Mouse (Mus musculus): ENCODE data around the gene Klk1b9.
"Not testable (repeated sequence)": the region's sequence is repeated elsewhere in the genome, so short reads cannot be mapped to it uniquely, and the experiment has no call there.

Gene Klk1b9

GRCm38 (mm10) chr7:43975761-43976160, at the start of gene Klk1b9:
Gene Klk1b9, plus strand, starts transcription at chr7:43976061.
- not testable (repeated sequence) for DNase-seq (ENCODE audit: low read depth, low spot score)

- no peak for DNase-seq (ENCODE audit: low read depth, low spot score)
Observed at GRCm38 (mm10) chr7:43928521-43928920, 47.3 kb upstream of the Klk1b9 start.

- no peak for DNase-seq (ENCODE audit: low read depth, low spot score)
Observed at GRCm38 (mm10) chr7:43932337-43932736, 43.5 kb upstream of the Klk1b9 start.

GRCm38 (mm10) chr7:43933440-43933839, 42.4 kb upstream of the Klk1b9 start, which contains the start of gene Klk15:
Gene Klk15, plus strand, starts transcription at chr7:43933740.
- no peak for DNase-seq (ENCODE audit: low read depth, low spot score)

- DNase-seq (ENCODE audit: low read depth, low spot score), result no peak
Observed at GRCm38 (mm10) chr7:43934747-43935146, 41.1 kb upstream of the Klk1b9 start.

- DNase-seq (ENCODE audit: low read depth, low spot score), result no peak
Observed at GRCm38 (mm10) chr7:43936551-43936950, 39.3 kb upstream of the Klk1b9 start.

GRCm38 (mm10) chr7:43942293-43942692, 33.6 kb upstream of the Klk1b9 start:
- not testable (repeated sequence) for DNase-seq (ENCODE audit: low read depth, low spot score)

GRCm38 (mm10) chr7:43944727-43945264, 31.1 kb upstream of the Klk1b9 start:
- DNase-seq (ENCODE audit: low read depth, low spot score), result no peak

GRCm38 (mm10) chr7:43950364-43950763, 25.5 kb upstream of the Klk1b9 start, which contains the start of gene Klk1b8:
Gene Klk1b8, plus strand, starts transcription at chr7:43950664.
- no peak for DNase-seq (ENCODE audit: low read depth, low spot score)

GRCm38 (mm10) chr7:43952703-43953102, 23.2 kb upstream of the Klk1b9 start:
- DNase-seq (ENCODE audit: low read depth, low spot score), result no peak

- no peak for DNase-seq (ENCODE audit: low read depth, low spot score)
Observed at GRCm38 (mm10) chr7:43966451-43966850, 9.4 kb upstream of the Klk1b9 start, which contains the start of gene Klk1b1. Gene Klk1b1, plus strand, starts transcription at chr7:43966751.

GRCm38 (mm10) chr7:43967058-43967457, 8.8 kb upstream of the Klk1b9 start:
- no peak for DNase-seq (ENCODE audit: low read depth, low spot score)

GRCm38 (mm10) chr7:43967612-43968011, 8.2 kb upstream of the Klk1b9 start:
- DNase-seq (ENCODE audit: low read depth, low spot score), result no peak

GRCm38 (mm10) chr7:43985657-43986056, 9.8 kb downstream of the Klk1b9 start:
- no peak for DNase-seq (ENCODE audit: low read depth, low spot score)

GRCm38 (mm10) chr7:43994821-43995220, 19.0 kb downstream of the Klk1b9 start:
- not testable (repeated sequence) for DNase-seq (ENCODE audit: low read depth, low spot score)

- DNase-seq (ENCODE audit: low read depth, low spot score), result not testable (repeated sequence)
Observed at GRCm38 (mm10) chr7:43995577-43995976, 19.7 kb downstream of the Klk1b9 start, which contains the start of gene Klk1b11. Gene Klk1b11, plus strand, starts transcription at chr7:43995877.

- no peak for DNase-seq (ENCODE audit: low read depth, low spot score)
Observed at GRCm38 (mm10) chr7:44004847-44005246, 29.0 kb downstream of the Klk1b9 start.

GRCm38 (mm10) chr7:44011868-44012267, 36.0 kb downstream of the Klk1b9 start, which contains the start of gene Klk1b26:
Gene Klk1b26, plus strand, starts transcription at chr7:44012168.
- not testable (repeated sequence) for DNase-seq (ENCODE audit: low read depth, low spot score)

GRCm38 (mm10) chr7:44014666-44015065, 38.8 kb downstream of the Klk1b9 start:
- not testable (repeated sequence) for DNase-seq (ENCODE audit: low read depth, low spot score)

- DNase-seq (ENCODE audit: low read depth, low spot score), result no peak
Observed at GRCm38 (mm10) chr7:44015071-44015470, 39.2 kb downstream of the Klk1b9 start.
